Mouse (Mus musculus): ENCODE measurements around the gene Slc35g1. TPM values are rescaled to one million over a fixed set of nuclear protein-coding genes. Genes with fewer than 3 reads are reported as not detected.

The Slc35g1 gene
- total and polyA plus RNA-seq, 3 experiments: 14.6 to 38.2 (median 21.7) TPM

- TF ChIP-seq SIN3A (IDR thresholded peaks at IDR 0.05; ENCODE audit: low read length) (no peak), KAT2A (IDR thresholded peaks at IDR 0.05; ENCODE audit: insufficient replicate concordance, low read length) (no peak), RAD21 (IDR thresholded peaks at IDR 0.05; ENCODE audit: low read depth, low read length) (no peak), MYC (IDR thresholded peaks at IDR 0.05; ENCODE audit: low read depth, low read length) (no peak), GABPA (IDR thresholded peaks at IDR 0.05; ENCODE audit: insufficient replicate concordance, low read depth, low read length) (no peak), JUND (conservative IDR thresholded peaks at IDR 0.05; ENCODE audit: low read depth, low read length) (no peak), NRF1 (IDR thresholded peaks at IDR 0.05; ENCODE audit: low read depth, low read length) (no peak), USF2 (conservative IDR thresholded peaks at IDR 0.05; ENCODE audit: low read depth, low read length) (no peak), MAZ (IDR thresholded peaks at IDR 0.05; ENCODE audit: low read depth, low read length) (no peak), ETS1 (conservative IDR thresholded peaks at IDR 0.05; ENCODE audit: low read depth, low read length) (no peak), ZNF384 (IDR thresholded peaks at IDR 0.05; ENCODE audit: low read depth, low read length) (no peak), ELF1 (IDR thresholded peaks at IDR 0.05; ENCODE audit: low read depth, low read length) (no peak), PAX5 (IDR thresholded peaks at IDR 0.05; ENCODE audit: low read length) (no peak), ZC3H11A (IDR thresholded peaks at IDR 0.05; ENCODE audit: low read depth, low read length) (no peak), CHD2 (IDR thresholded peaks at IDR 0.05; ENCODE audit: low read length) (no peak), HCFC1 (IDR thresholded peaks at IDR 0.05; ENCODE audit: low read depth, low read length) (no peak), POLR2A (IDR thresholded peaks at IDR 0.05; ENCODE audit: low read depth, low read length) (no peak), CTCF (conservative IDR thresholded peaks at IDR 0.05 in 1 of 2, IDR thresholded peaks at IDR 0.05 in 1 of 2; ENCODE audit: low read depth in 2 of 2, low read length in 2 of 2) (no peak), CHD1 (IDR thresholded peaks at IDR 0.05; ENCODE audit: low read depth, low read length) (no peak), POLR2AphosphoS2 (IDR thresholded peaks at IDR 0.05; ENCODE audit: low read depth, low read length) (no peak)
- H3K4me3 ChIP-seq (replicated peaks in 1 of 3; ENCODE audit: low read depth in 2 of 3, low read length in 2 of 3, poor library complexity in 1 of 3): no peak overlapping the region
- dilution Hi-C loops (cut with MboI; ENCODE audit: extremely low pct_ligation_motif_present, extremely low pct_unique_long_range_greater_than_20kb, low sequenced_read_pairs): no loop called here
These were observed 41.5 kb upstream of the Slc35g1 start for GRCm38 (mm10) chr19:38354279-38354678.

GRCm38 (mm10) chr19:38354819-38355360, 40.9 kb upstream of the Slc35g1 start:
- no peaks in the 10 kb centered on the region for H3K9me3 ChIP-seq (replicated peaks; ENCODE audit: low read length)
- dilution Hi-C loops (cut with MboI; ENCODE audit: extremely low pct_ligation_motif_present, extremely low pct_unique_long_range_greater_than_20kb, low sequenced_read_pairs): no loop called here
- peak in 1 of 2 experiments; percentile 25; a peak in 1 of 4 replicates for TF ChIP-seq CTCF (conservative IDR thresholded peaks at IDR 0.05 in 1 of 2, IDR thresholded peaks at IDR 0.05 in 1 of 2; ENCODE audit: low read depth in 2 of 2, low read length in 2 of 2)
- no peak for TF ChIP-seq POLR2AphosphoS2 (IDR thresholded peaks at IDR 0.05; ENCODE audit: low read depth, low read length)
- TF ChIP-seq CHD2 (IDR thresholded peaks at IDR 0.05; ENCODE audit: low read length): no peak
- no peak for TF ChIP-seq E2F4 (IDR thresholded peaks at IDR 0.05; ENCODE audit: insufficient replicate concordance, low read depth, low read length)
- no peak for TF ChIP-seq USF1 (IDR thresholded peaks at IDR 0.05; ENCODE audit: low read depth, low read length)
- TF ChIP-seq NRF1 (IDR thresholded peaks at IDR 0.05; ENCODE audit: low read depth, low read length): no peak
- no peak for TF ChIP-seq SMC3 (IDR thresholded peaks at IDR 0.05; ENCODE audit: low read depth, low read length)
- no peak for TF ChIP-seq POLR2A (IDR thresholded peaks at IDR 0.05; ENCODE audit: low read depth, low read length)
- no peak overlapping the region for H3K27ac ChIP-seq (ENCODE audit: insufficient read depth, low read depth)
- H3K79me2 ChIP-seq (replicated peaks; ENCODE audit: control insufficient read depth, extremely low read depth, insufficient read depth, poor library complexity, severe bottlenecking): no peaks in the 10 kb centered on the region
- no peaks in the 10 kb centered on the region for H3K27me3 ChIP-seq (replicated peaks)
- no peak overlapping the region for H3K9ac ChIP-seq (ENCODE audit: insufficient read depth, low read depth)
- in situ Hi-C loops (cut with MboI; ENCODE audit: low pct_ligation_motif_present, low pct_unique_long_range_greater_than_20kb, low sequenced_read_pairs): loop anchor here (10.0 kb wide), 1 partner anchor 100 kb away; no protein-coding TSS in a partner anchor
- H3K36me3 ChIP-seq (replicated peaks in 1 of 2; ENCODE audit: control insufficient read depth in 1 of 2, insufficient read depth in 1 of 2, low read length in 1 of 2): no peaks in the 10 kb centered on the region
- H3K4me2 ChIP-seq (ENCODE audit: insufficient read depth, low read depth, poor library complexity, severe bottlenecking): no peak overlapping the region
- peaks cover 0 to 6% of the 10 kb centered on the region in 2 experiments; a peak in 1 of 4 replicates for H3K4me1 ChIP-seq (ENCODE audit: control insufficient read depth in 1 of 2, insufficient read depth in 2 of 2)
- no peak overlapping the region for H3K4me3 ChIP-seq (replicated peaks in 1 of 3; ENCODE audit: low read depth in 2 of 3, low read length in 2 of 3, poor library complexity in 1 of 3)
- DNase-seq (ENCODE audit: extremely low read depth): peak; percentile 3

More at GRCm38 (mm10) chr19:38354279-38354678, 41.5 kb upstream of the Slc35g1 start:
- Histone ChIP-seq H3K9me3 (replicated peaks; ENCODE audit: low read length) (no peaks in the 10 kb centered on the region), H3K4me2 (ENCODE audit: insufficient read depth, low read depth, poor library complexity, severe bottlenecking) (no peak overlapping the region), H3K4me1 (ENCODE audit: control insufficient read depth in 1 of 2, insufficient read depth in 2 of 2) (peaks cover 0 to 6% of the 10 kb centered on the region in 2 experiments; a peak in 1 of 4 replicates), H3K79me2 (replicated peaks; ENCODE audit: control insufficient read depth, extremely low read depth, insufficient read depth, poor library complexity, severe bottlenecking) (no peaks in the 10 kb centered on the region), H3K36me3 (replicated peaks in 1 of 2; ENCODE audit: control insufficient read depth in 1 of 2, insufficient read depth in 1 of 2, low read length in 1 of 2) (no peaks in the 10 kb centered on the region), H3K9ac (ENCODE audit: insufficient read depth, low read depth) (no peak overlapping the region), H3K27me3 (replicated peaks) (no peaks in the 10 kb centered on the region), H3K27ac (ENCODE audit: insufficient read depth, low read depth) (no peak overlapping the region)
- no peak for DNase-seq (ENCODE audit: extremely low read depth)
- in situ Hi-C loops (cut with MboI; ENCODE audit: low pct_ligation_motif_present, low pct_unique_long_range_greater_than_20kb, low sequenced_read_pairs): loop anchor here (10.0 kb wide), 1 partner anchor 99 kb away; no protein-coding TSS in a partner anchor
